Mouse (Mus musculus) kidney, embryonic 16.5 days (tissue): ENCODE measurements around the gene Mphosph10. TPM values are rescaled to one million over a fixed set of nuclear protein-coding genes. Genes with fewer than 3 reads are reported as not detected.

Experiments
- ATAC-seq: fragments of 200-750 bp; cut with Nextera tagmentation; 2 replicates; pipeline ENCODE4 v1.8.0; 2017; ENCODE audit warnings: moderate TSS enrichment; ENCODE audit not compliant: low FRiP score, low TSS enrichment
- H3K27ac ChIP-seq: fragments of 300-500 bp; sonication (generic); 2 replicates; pipeline ENCODE4 v1.5.1; 2014; ENCODE audit warnings: low read length
- H3K27me3 ChIP-seq: fragments of 300-500 bp; sonication (generic); 2 replicates; pipeline ENCODE4 v1.6.1; 2014; ENCODE audit warnings: low read length, control low read depth, mixed read lengths; ENCODE audit not compliant: insufficient read depth
- H3K36me3 ChIP-seq: fragments of 300-500 bp; sonication (generic); 2 replicates; pipeline ENCODE4 v1.6.1; 2014; ENCODE audit warnings: low read length, control low read depth, mixed read lengths; ENCODE audit not compliant: insufficient read depth
- H3K4me1 ChIP-seq: fragments of 300-500 bp; sonication (generic); 2 replicates; pipeline ENCODE4 v1.6.1; 2014; ENCODE audit warnings: low read length, control low read depth, mixed read lengths; ENCODE audit not compliant: insufficient read depth
- H3K4me2 ChIP-seq: fragments of 300-500 bp; sonication (generic); replicated peaks from 2 replicates; pipeline ENCODE4 v1.6.1; 2014; ENCODE audit warnings: low read depth, low read length
- H3K4me3 ChIP-seq: fragments of 300-500 bp; sonication (generic); 2 replicates; pipeline ENCODE4 v1.5.1; 2014; ENCODE audit warnings: mild to moderate bottlenecking, low read length
- H3K9ac ChIP-seq: fragments of 300-500 bp; sonication (generic); replicated peaks from 2 replicates; pipeline ENCODE4 v1.6.1; 2014; ENCODE audit warnings: low read length
- H3K9me3 ChIP-seq: fragments of 300-500 bp; sonication (generic); 2 replicates; pipeline ENCODE4 v1.6.1; 2016; ENCODE audit warnings: low read length, control low read depth
- WGBS: fragments of 180-500 bp; shearing (Covaris S2); extraction: QIAGEN DNeasy Blood & Tissue Kit; methylation state at CpG from one replicate; pipeline ENCODE4 v1.1.7; 2014; 5-methylcytosine and 5-hydroxymethylcytosine counted together
- polyA plus RNA-seq: library from polyadenylated mRNA; unstranded; fragments of >200 nt; fragmentation: Nextera tagmentation; extraction: Ambion mirVana; gene quantifications from 2 replicates; pipeline ENCODE4 v1.2.1, GENCODE M21; 2015

The Mphosph10 gene
- polyA plus RNA-seq, 1 experiment from 2014 or later: 37.9 TPM

DNA sequence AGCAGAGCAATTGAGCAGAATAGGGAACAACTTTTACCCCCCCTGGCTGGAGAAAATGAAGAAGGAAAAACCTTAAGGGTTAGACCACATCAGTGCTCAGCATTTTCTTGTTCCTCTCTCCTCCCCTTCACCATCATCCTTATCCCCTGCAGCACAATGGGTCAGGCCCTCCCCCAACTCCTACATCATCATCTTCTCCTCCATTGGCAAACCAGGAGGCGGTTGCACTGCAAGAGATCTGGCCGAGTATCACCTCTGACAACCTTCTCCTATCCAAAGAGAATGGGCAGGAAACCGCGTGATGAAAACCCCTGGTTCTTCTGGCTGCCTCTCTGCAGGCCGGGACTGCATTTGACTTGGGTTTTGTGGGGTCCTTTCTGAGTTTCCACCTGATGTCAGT lies 35.4 kb downstream of the Mphosph10 start:
- no peaks in the 10 kb centered on the region for H3K27me3 ChIP-seq
- no peak overlapping the region for H3K9ac ChIP-seq
- no peak overlapping the region for H3K4me2 ChIP-seq
- H3K27ac ChIP-seq: no peak overlapping the region
- H3K4me1 ChIP-seq: no peaks in the 10 kb centered on the region
- whole genome bisulfite sequencing: 83% methylated on average over 5 of the region's 5 CpGs
- no peaks in the 10 kb centered on the region for H3K9me3 ChIP-seq
- no peak overlapping the region for H3K4me3 ChIP-seq
- ATAC-seq: no peak
- H3K36me3 ChIP-seq: peaks cover 51% of the 10 kb centered on the region

DNA sequence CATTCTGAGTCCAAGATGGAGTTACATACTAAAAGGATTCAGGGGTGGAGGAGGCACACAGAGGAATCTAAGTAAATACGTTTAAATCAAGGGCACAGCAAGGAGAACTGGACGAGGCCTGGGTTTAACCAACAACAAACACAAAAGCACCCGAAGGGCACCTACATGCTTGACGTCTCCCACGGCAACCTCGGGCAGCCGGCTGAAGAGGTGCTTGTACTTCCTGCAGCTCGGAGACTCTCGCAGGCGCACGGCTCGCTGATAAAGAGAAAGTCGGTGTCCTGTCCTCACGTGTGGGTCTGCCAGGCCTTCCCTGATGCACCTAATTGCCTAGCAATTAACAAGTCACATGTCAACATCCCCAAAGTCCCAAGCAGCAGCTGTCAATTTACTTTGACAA lies 37.9 kb downstream of the Mphosph10 start:
- Histone ChIP-seq H3K4me1 (no peaks in the 10 kb centered on the region), H3K4me2 (no peak overlapping the region), H3K36me3 (peaks cover 43% of the 10 kb centered on the region), H3K9me3 (no peaks in the 10 kb centered on the region), H3K27me3 (no peaks in the 10 kb centered on the region), H3K4me3 (no peak overlapping the region), H3K9ac (no peak overlapping the region), H3K27ac (no peak overlapping the region)
- WGBS: 79% methylated on average over 14 of the region's 14 CpGs
- no peak for ATAC-seq

DNA sequence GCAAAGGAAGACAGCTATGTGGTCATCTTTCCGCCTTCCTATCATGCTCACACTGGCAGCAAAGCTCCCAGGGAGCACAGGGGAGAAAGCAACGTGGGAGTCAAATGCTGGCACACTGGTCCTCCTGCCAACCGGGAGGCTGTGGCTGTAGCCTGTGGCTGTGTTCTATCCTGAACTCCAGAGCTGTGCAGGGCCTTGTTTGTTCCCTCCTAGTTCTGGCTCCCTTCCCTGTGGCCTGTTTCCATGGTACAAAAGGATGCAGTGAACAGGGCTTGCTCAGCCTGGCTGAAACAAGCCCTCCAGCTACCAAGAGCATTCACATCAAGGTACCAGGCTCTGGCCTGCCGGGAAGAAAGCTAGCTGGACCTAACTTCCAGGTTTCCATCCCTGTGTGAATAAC lies 41.0 kb downstream of the Mphosph10 start:
- no peak overlapping the region for H3K27ac ChIP-seq
- no peak overlapping the region for H3K4me3 ChIP-seq
- H3K9me3 ChIP-seq: no peaks in the 10 kb centered on the region
- H3K36me3 ChIP-seq: peaks cover 39% of the 10 kb centered on the region
- no peak for ATAC-seq
- 84% methylated on average over 4 of the region's 4 CpGs for WGBS
- no peaks in the 10 kb centered on the region for H3K27me3 ChIP-seq
- no peak overlapping the region for H3K9ac ChIP-seq
- H3K4me2 ChIP-seq: no peak overlapping the region
- H3K4me1 ChIP-seq: no peaks in the 10 kb centered on the region

DNA sequence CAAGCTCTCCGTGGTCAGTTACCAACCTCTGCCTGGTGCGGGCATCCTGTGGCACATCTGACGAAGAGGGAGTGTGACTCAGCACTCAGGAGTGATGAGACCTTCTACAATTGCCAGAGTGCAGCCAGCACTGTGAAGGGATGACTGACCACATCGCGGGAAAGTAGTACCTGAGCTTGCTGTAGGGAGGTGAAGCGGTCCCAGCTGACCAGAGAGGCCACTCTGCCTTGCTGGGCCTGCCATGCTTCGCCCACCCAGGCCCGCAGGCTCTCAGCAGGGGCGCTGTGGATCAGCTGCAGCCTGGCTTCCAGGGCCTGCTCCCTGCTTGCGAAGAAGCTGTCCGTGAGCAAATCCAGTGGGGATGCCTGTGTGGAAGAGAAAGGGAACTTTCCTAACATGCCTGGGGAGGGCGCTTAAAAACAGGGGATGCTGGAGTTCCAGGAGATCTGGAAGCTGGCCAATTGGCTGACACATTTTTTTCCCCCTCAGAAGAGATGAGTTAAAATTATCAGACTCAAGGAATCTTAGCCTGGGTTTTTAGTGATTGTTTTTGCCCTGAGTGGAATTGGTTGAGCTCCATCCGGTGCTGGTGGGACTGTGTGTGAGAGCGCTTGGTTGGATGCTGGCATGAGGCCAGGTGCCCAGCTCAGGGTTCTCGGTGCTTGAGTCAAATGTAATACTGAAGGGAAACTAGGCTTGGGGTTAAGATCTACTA lies 42.8 kb downstream of the Mphosph10 start:
- WGBS: 83% methylated on average over 15 of the region's 15 CpGs
- Histone ChIP-seq H3K4me1 (no peaks in the 10 kb centered on the region), H3K9me3 (no peaks in the 10 kb centered on the region), H3K27ac (no peak overlapping the region), H3K27me3 (no peaks in the 10 kb centered on the region), H3K36me3 (peaks cover 44% of the 10 kb centered on the region), H3K4me3 (no peak overlapping the region), H3K4me2 (no peak overlapping the region), H3K9ac (no peak overlapping the region)
- ATAC-seq: no peak

DNA sequence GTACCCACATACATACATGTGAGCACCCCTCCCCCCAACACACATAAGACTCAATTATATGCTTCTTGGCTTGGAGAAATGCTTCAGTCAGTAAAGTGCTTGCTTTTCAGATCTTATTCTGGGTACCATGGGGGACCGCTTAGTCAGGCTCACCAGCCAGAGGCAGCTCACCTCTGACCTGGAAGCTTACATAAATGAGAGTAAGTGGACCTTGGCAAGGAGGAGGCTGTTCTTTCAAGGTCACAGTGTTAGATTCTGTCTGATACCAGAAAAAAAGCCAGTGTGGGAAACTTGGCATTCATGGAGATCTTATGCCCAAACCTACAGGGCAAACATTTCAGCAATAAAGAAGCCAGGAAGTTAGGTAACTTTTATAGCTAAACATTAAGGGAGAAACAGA lies 44.3 kb downstream of the Mphosph10 start:
- 85% methylated on average over 1 of the region's 1 CpGs for WGBS
- Histone ChIP-seq H3K27me3 (no peaks in the 10 kb centered on the region), H3K9me3 (no peaks in the 10 kb centered on the region), H3K4me3 (no peak overlapping the region), H3K9ac (no peak overlapping the region), H3K4me2 (no peak overlapping the region), H3K4me1 (no peaks in the 10 kb centered on the region), H3K36me3 (peaks cover 37% of the 10 kb centered on the region), H3K27ac (no peak overlapping the region)
- no peak for ATAC-seq

DNA sequence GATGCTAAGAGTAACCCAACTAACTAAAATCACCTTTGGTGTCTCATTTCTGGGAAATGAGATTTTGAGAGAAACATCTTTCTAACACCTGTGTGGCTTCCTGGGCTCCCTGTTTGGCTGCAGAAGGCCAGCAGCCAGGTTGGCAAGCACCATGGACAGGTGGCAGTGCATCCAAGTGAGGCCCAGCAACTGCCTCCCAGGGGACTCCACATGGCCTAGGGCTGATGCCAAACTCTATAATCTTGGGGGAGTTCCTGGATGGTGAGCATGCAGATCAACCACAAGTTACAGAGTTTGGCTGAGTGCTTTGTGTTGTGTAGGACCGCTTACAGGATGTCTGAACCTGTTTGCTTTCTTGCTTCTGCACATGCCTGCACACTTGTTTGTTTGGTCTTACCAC lies 59.4 kb downstream of the Mphosph10 start:
- Histone ChIP-seq H3K4me1 (no peaks in the 10 kb centered on the region), H3K9ac (no peak overlapping the region), H3K27ac (no peak overlapping the region), H3K27me3 (no peaks in the 10 kb centered on the region), H3K4me3 (no peak overlapping the region), H3K4me2 (no peak overlapping the region), H3K36me3 (peaks cover 29% of the 10 kb centered on the region), H3K9me3 (no peaks in the 10 kb centered on the region)
- ATAC-seq: no peak
- 92% methylated on average over 1 of the region's 1 CpGs for WGBS

DNA sequence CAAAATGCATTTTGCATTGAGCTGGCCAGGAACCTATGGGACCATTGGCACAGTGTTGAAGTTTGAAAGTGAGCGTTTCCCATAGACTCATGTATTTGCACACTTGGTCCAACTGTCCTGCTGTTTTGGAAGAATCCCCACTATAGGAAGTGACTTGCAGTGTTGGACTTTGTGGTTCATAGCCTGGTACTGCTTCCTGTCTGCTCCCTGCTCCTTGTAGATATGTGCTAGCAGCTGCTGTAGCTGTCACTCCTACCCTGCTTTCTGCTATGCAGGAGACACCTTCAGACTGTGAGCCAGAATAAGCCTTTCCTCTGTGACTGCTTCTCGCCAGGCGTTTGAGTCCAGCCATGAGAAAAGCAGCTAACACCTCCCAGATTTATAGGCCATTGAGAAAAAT lies 60.8 kb downstream of the Mphosph10 start:
- no peaks in the 10 kb centered on the region for H3K9me3 ChIP-seq
- WGBS: 90% methylated on average over 3 of the region's 3 CpGs
- no peak overlapping the region for H3K4me3 ChIP-seq
- H3K36me3 ChIP-seq: peaks cover 20% of the 10 kb centered on the region
- no peaks in the 10 kb centered on the region for H3K27me3 ChIP-seq
- H3K4me2 ChIP-seq: no peak overlapping the region
- ATAC-seq: no peak
- no peak overlapping the region for H3K9ac ChIP-seq
- no peaks in the 10 kb centered on the region for H3K4me1 ChIP-seq
- no peak overlapping the region for H3K27ac ChIP-seq

DNA sequence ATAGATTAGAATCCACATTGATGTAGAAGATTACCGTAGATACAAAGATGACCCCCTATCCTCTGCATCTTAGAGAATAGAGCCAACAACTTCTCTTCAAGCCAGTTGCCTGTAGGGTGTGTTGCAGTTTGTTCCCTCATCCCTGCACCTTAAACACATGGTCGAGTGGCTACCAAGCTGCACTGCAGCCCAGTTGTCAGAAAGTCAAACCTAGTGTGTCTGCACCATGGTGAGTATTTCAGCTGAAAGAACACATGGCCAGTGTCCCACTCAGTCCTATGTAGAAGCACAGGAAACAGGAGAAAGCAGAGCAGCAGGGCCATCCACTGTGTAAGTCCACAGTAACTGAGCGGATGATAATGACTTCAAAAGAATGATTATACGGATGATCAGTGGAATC lies 64.6 kb downstream of the Mphosph10 start:
- Histone ChIP-seq H3K4me2 (no peak overlapping the region), H3K27ac (no peak overlapping the region), H3K9ac (no peak overlapping the region), H3K4me3 (no peak overlapping the region), H3K27me3 (no peaks in the 10 kb centered on the region), H3K9me3 (no peaks in the 10 kb centered on the region), H3K4me1 (no peaks in the 10 kb centered on the region), H3K36me3 (peaks cover 10% of the 10 kb centered on the region)
- WGBS: 86% methylated on average over 4 of the region's 4 CpGs
- no peak for ATAC-seq

DNA sequence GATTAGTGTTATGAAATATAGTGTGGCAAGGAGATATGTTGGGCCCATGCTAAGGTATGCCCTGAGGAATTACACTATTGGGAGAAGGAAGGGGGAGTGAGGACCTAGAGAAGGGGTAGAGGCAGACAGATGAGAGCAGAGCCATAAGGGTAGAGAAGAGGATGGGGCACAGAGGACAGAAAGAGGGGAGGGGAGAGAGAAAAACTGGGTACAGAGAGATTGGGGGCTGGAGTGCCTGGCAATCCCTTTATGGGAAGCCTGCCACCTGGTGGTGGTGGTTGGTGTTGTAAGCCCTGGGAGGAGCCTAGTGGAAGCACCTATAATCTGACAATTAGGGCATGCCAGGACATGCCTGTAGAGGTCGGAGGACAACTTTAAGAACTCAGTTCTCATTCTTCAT lies 65.2 kb downstream of the Mphosph10 start:
- H3K4me2 ChIP-seq: no peak overlapping the region
- ATAC-seq: peak; percentile 65; the same call in 1 of the 2 replicates
- no peak overlapping the region for H3K9ac ChIP-seq
- peaks cover 12% of the 10 kb centered on the region for H3K36me3 ChIP-seq
- 30% methylated on average over 1 of the region's 1 CpGs for WGBS
- no peak overlapping the region for H3K4me3 ChIP-seq
- H3K9me3 ChIP-seq: no peaks in the 10 kb centered on the region
- no peaks in the 10 kb centered on the region for H3K4me1 ChIP-seq
- no peak overlapping the region for H3K27ac ChIP-seq
- no peaks in the 10 kb centered on the region for H3K27me3 ChIP-seq
